Mouse (Mus musculus): ENCODE results near the gene Tdgf1. TPM values are rescaled to one million over a fixed set of nuclear protein-coding genes. Genes with fewer than 3 reads are reported as not detected.

Tdgf1 gene
- polyA plus RNA-seq, 1 experiment: not detected

- TF ChIP-seq CTCF (IDR thresholded peaks at IDR 0.05; ENCODE audit: low read depth, low read length) (no peak), POLR2A (IDR thresholded peaks at IDR 0.05; ENCODE audit: borderline replicate concordance, low read depth, low read length) (no peak)
- no peak overlapping the region for H3K4me3 ChIP-seq (ENCODE audit: insufficient read depth, low read length)
- H3K27ac ChIP-seq (ENCODE audit: insufficient read depth, low read depth, low read length): no peak overlapping the region
- no peaks in the 10 kb centered on the region for H3K4me1 ChIP-seq (ENCODE audit: control insufficient read depth, insufficient read depth, low read length)
Measured at GRCm38 (mm10) chr9:110920665-110921419, 25.1 kb downstream of the Tdgf1 start.

- Histone ChIP-seq H3K27ac (ENCODE audit: insufficient read depth, low read depth, low read length) (no peak within 1 kb of the TSS), H3K4me3 (ENCODE audit: insufficient read depth, low read length) (no peak within 1 kb of the TSS), H3K4me1 (ENCODE audit: control insufficient read depth, insufficient read depth, low read length) (no peaks in the 10 kb centered on the region)
- TF ChIP-seq CTCF (IDR thresholded peaks at IDR 0.05; ENCODE audit: low read depth, low read length) (no peak), POLR2A (IDR thresholded peaks at IDR 0.05; ENCODE audit: borderline replicate concordance, low read depth, low read length) (no peak)
Measured at GRCm38 (mm10) chr9:110916786-110917185, 29.2 kb downstream of the Tdgf1 start, which contains the start of gene Fam240a. Gene Fam240a, minus strand, starts transcription at chr9:110916861.

GRCm38 (mm10) chr9:110915466-110915865 lies 30.5 kb downstream of the Tdgf1 start:
- H3K4me3 ChIP-seq (ENCODE audit: insufficient read depth, low read length): no peak overlapping the region
- no peak overlapping the region for H3K27ac ChIP-seq (ENCODE audit: insufficient read depth, low read depth, low read length)
- no peaks in the 10 kb centered on the region for H3K4me1 ChIP-seq (ENCODE audit: control insufficient read depth, insufficient read depth, low read length)
- TF ChIP-seq CTCF (IDR thresholded peaks at IDR 0.05; ENCODE audit: low read depth, low read length) (no peak), POLR2A (IDR thresholded peaks at IDR 0.05; ENCODE audit: borderline replicate concordance, low read depth, low read length) (no peak)

GRCm38 (mm10) chr9:110914631-110915236 lies 31.2 kb downstream of the Tdgf1 start:
- Histone ChIP-seq H3K4me1 (ENCODE audit: control insufficient read depth, insufficient read depth, low read length) (peaks cover under 1% of the 10 kb centered on the region; the same call in 1 of the 2 replicates), H3K27ac (ENCODE audit: insufficient read depth, low read depth, low read length) (no peak overlapping the region), H3K4me3 (ENCODE audit: insufficient read depth, low read length) (no peak overlapping the region)
- TF ChIP-seq CTCF (IDR thresholded peaks at IDR 0.05; ENCODE audit: low read depth, low read length) (no peak), POLR2A (IDR thresholded peaks at IDR 0.05; ENCODE audit: borderline replicate concordance, low read depth, low read length) (no peak)

GRCm38 (mm10) chr9:110909371-110909967 lies 36.5 kb downstream of the Tdgf1 start:
- Histone ChIP-seq H3K4me3 (ENCODE audit: insufficient read depth, low read length) (no peak overlapping the region), H3K27ac (ENCODE audit: insufficient read depth, low read depth, low read length) (no peak overlapping the region), H3K4me1 (ENCODE audit: control insufficient read depth, insufficient read depth, low read length) (peaks cover 3% of the 10 kb centered on the region; the same call in 1 of the 2 replicates)
- TF ChIP-seq POLR2A (IDR thresholded peaks at IDR 0.05; ENCODE audit: borderline replicate concordance, low read depth, low read length) (no peak), CTCF (IDR thresholded peaks at IDR 0.05; ENCODE audit: low read depth, low read length) (no peak)

- TF ChIP-seq POLR2A (IDR thresholded peaks at IDR 0.05; ENCODE audit: borderline replicate concordance, low read depth, low read length): no peak
- no peak for TF ChIP-seq CTCF (IDR thresholded peaks at IDR 0.05; ENCODE audit: low read depth, low read length)
- Histone ChIP-seq H3K4me1 (ENCODE audit: control insufficient read depth, insufficient read depth, low read length) (peaks cover 3% of the 10 kb centered on the region; the same call in 1 of the 2 replicates), H3K27ac (ENCODE audit: insufficient read depth, low read depth, low read length) (no peak overlapping the region), H3K4me3 (ENCODE audit: insufficient read depth, low read length) (no peak overlapping the region)
Measured at GRCm38 (mm10) chr9:110908631-110909016, 37.3 kb downstream of the Tdgf1 start.

GRCm38 (mm10) chr9:110907838-110908630 lies 37.9 kb downstream of the Tdgf1 start:
- no peak overlapping the region for H3K27ac ChIP-seq (ENCODE audit: insufficient read depth, low read depth, low read length)
- no peak for TF ChIP-seq CTCF (IDR thresholded peaks at IDR 0.05; ENCODE audit: low read depth, low read length)
- no peak for TF ChIP-seq POLR2A (IDR thresholded peaks at IDR 0.05; ENCODE audit: borderline replicate concordance, low read depth, low read length)

GRCm38 (mm10) chr9:110907201-110907837 lies 38.6 kb downstream of the Tdgf1 start:
- no peak for TF ChIP-seq CTCF (IDR thresholded peaks at IDR 0.05; ENCODE audit: low read depth, low read length)
- no peak overlapping the region for H3K4me3 ChIP-seq (ENCODE audit: insufficient read depth, low read length)
- H3K27ac ChIP-seq (ENCODE audit: insufficient read depth, low read depth, low read length): no peak overlapping the region
- H3K4me1 ChIP-seq (ENCODE audit: control insufficient read depth, insufficient read depth, low read length): peaks cover 3% of the 10 kb centered on the region; the same call in 1 of the 2 replicates

More at GRCm38 (mm10) chr9:110907838-110908630, 37.9 kb downstream of the Tdgf1 start:
- no peak overlapping the region for H3K4me3 ChIP-seq (ENCODE audit: insufficient read depth, low read length)
- peaks cover 3% of the 10 kb centered on the region; the same call in 1 of the 2 replicates for H3K4me1 ChIP-seq (ENCODE audit: control insufficient read depth, insufficient read depth, low read length)

GRCm38 (mm10) chr9:110902271-110902670 lies 43.7 kb downstream of the Tdgf1 start:
- Histone ChIP-seq H3K4me3 (ENCODE audit: insufficient read depth, low read length) (no peak overlapping the region), H3K4me1 (ENCODE audit: control insufficient read depth, insufficient read depth, low read length) (no peaks in the 10 kb centered on the region), H3K27ac (ENCODE audit: insufficient read depth, low read depth, low read length) (no peak overlapping the region)
- TF ChIP-seq POLR2A (IDR thresholded peaks at IDR 0.05; ENCODE audit: borderline replicate concordance, low read depth, low read length): no peak

Measured in bone marrow macrophage, adult 2 months (primary cell).